Comparison of ENCODE assay signal across 30 mouse cellular contexts in the genomic region with DNA sequence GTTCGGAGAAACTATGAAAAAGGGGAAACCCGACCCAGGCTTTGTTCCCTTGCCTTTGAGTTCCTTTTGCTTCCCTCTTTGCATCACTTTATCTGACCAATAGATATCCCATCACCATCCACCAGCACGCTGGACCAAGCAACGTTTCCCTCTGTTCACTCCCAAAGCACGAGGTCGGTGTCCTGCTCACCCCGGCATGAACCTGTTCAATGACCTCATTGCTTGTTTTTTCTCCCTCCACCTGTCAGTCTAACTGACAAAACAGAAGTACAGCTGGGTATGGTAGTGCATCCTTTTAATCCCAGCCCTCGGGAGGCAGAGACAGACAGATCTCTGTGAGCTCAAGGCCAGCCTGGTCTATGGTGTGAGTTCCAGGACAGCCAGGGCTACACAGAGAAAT.
"Had no signal": no experiment of that assay in that cellular context is flagged by ENCODE, and none has a peak within 500 bp of the region (broad histone marks: within the 10 kb centered on the region; RNA-seq: fewer than 3 reads in every experiment).

No protein-coding gene starts in this region.

- ATAC-seq: lung, postnatal 0 days; midbrain, embryonic 13.5 days; midbrain, embryonic 15.5 days; midbrain, embryonic 16.5 days had no signal

- H3K4me3 ChIP-seq: left cerebral cortex, adult 2 months; limb, embryonic 10.5 days; limb, embryonic 12.5 days; limb, embryonic 13.5 days; limb, embryonic 15.5 days; liver, embryonic 13.5 days; liver, embryonic 15.5 days; lung, embryonic 15.5 days; megakaryocyte, embryonic 14.5 days; midbrain, embryonic 10.5 days; midbrain, embryonic 12.5 days; midbrain, embryonic 13.5 days; midbrain, embryonic 15.5 days; myocyte; neural tube, embryonic 12.5 days had no signal

- H3K9me3 ChIP-seq: limb, embryonic 10.5 days; limb, embryonic 15.5 days; liver, embryonic 13.5 days; liver, embryonic 15.5 days; lung, embryonic 15.5 days; midbrain, embryonic 12.5 days; midbrain, embryonic 13.5 days; midbrain, embryonic 15.5 days had no signal

- H3K9ac ChIP-seq: limb, embryonic 12.5 days; limb, embryonic 13.5 days; limb, embryonic 15.5 days; liver, embryonic 13.5 days; liver, embryonic 14.5 days; liver, embryonic 15.5 days; lung, embryonic 14.5 days; lung, embryonic 15.5 days; midbrain, embryonic 12.5 days; midbrain, embryonic 13.5 days; midbrain, embryonic 15.5 days; neural tube, embryonic 12.5 days had no signal

- H3K4me2 ChIP-seq: limb, embryonic 12.5 days; limb, embryonic 13.5 days; limb, embryonic 15.5 days; liver, embryonic 13.5 days; liver, embryonic 15.5 days; lung, embryonic 14.5 days; lung, embryonic 15.5 days; midbrain, embryonic 11.5 days; midbrain, embryonic 12.5 days; midbrain, embryonic 13.5 days; midbrain, embryonic 15.5 days; neural tube, embryonic 12.5 days had no signal

- DNase-seq: layer of hippocampus, postnatal 36 days; left cerebral cortex, postnatal 4 days; liver, embryonic 13.5 days; lung, adult 18-20 months; lung, adult 2 months; lung, embryonic 14.5 days; lung, postnatal 10 days; lung, postnatal 14 days; lung, postnatal 36 days; lung, postnatal 4 days; midbrain, embryonic 14.5 days had no signal

- H3K27ac ChIP-seq: left cerebral cortex, adult 2 months; limb, embryonic 10.5 days; limb, embryonic 12.5 days; limb, embryonic 13.5 days; limb, embryonic 15.5 days; liver, embryonic 13.5 days; liver, embryonic 14.5 days; liver, embryonic 15.5 days; lung, embryonic 15.5 days; macrophage; midbrain, embryonic 10.5 days; midbrain, embryonic 12.5 days; midbrain, embryonic 13.5 days; midbrain, embryonic 15.5 days; neural tube, embryonic 12.5 days had no signal

- H3K36me3 ChIP-seq: limb, embryonic 10.5 days; limb, embryonic 12.5 days; limb, embryonic 13.5 days; limb, embryonic 15.5 days; liver, embryonic 13.5 days; liver, embryonic 15.5 days; lung, embryonic 15.5 days; midbrain, embryonic 12.5 days; midbrain, embryonic 13.5 days; midbrain, embryonic 15.5 days; neural tube, embryonic 12.5 days had no signal

- H3K27me3 ChIP-seq: limb, embryonic 12.5 days; limb, embryonic 13.5 days; limb, embryonic 15.5 days; liver, embryonic 13.5 days; liver, embryonic 15.5 days; lung, embryonic 15.5 days; megakaryocyte, embryonic 14.5 days; midbrain, embryonic 12.5 days; midbrain, embryonic 13.5 days; midbrain, embryonic 15.5 days; neural tube, embryonic 12.5 days had no signal

- H3K4me1 ChIP-seq: limb, embryonic 12.5 days; limb, embryonic 13.5 days; limb, embryonic 15.5 days; liver, embryonic 13.5 days; liver, embryonic 15.5 days; lung, embryonic 15.5 days; megakaryocyte, embryonic 14.5 days; midbrain, embryonic 15.5 days; neural tube, embryonic 12.5 days had no signal
